Mouse (Mus musculus): ENCODE data around the gene Gpr83. TPM values are rescaled to one million over a fixed set of nuclear protein-coding genes. Genes with fewer than 3 reads are reported as not detected.

Gene Gpr83
- not detected in 2 replicates for total RNA-seq (2023)

DNA sequence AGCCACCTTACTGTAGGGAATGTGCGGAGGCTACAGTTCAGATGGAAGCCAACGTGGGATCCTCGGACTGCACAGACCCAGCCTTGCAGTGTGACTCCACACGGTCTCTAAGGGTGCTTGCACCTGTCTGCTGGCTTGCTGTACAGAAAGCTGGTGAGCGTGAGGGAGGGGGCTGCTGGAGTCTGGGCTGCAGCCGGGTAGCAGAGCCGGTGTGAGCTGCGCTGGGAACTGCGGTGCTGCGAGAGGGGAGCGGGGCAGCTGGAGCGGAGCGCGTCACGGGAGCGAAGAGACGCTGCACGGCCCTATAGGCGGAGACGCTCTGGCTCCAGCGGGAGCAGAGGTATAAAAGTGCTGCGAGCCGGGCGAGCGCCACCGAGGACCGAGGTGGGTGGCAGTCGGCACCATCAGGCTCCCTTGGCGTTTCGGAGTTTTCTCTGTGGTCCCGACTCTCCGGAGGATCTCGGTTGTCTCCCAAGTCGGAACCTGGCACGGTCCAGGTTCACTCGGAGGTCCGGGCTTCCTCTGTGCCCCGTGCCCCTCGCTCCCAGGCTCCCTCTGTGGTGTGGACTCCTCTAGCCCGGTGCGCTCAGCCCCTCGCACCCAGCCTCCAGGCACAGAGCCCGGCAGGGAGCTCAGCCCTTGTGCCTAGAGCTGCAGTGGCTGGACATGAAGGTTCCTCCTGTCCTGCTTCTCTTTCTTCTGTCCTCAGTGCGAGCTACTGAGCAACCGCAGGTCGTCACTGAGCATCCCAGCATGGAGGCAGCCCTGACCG lies at the start of gene Gpr83:
Gene Gpr83, plus strand, starts transcription at position 343 of the 772 bp plus-strand sequence.

DNA sequence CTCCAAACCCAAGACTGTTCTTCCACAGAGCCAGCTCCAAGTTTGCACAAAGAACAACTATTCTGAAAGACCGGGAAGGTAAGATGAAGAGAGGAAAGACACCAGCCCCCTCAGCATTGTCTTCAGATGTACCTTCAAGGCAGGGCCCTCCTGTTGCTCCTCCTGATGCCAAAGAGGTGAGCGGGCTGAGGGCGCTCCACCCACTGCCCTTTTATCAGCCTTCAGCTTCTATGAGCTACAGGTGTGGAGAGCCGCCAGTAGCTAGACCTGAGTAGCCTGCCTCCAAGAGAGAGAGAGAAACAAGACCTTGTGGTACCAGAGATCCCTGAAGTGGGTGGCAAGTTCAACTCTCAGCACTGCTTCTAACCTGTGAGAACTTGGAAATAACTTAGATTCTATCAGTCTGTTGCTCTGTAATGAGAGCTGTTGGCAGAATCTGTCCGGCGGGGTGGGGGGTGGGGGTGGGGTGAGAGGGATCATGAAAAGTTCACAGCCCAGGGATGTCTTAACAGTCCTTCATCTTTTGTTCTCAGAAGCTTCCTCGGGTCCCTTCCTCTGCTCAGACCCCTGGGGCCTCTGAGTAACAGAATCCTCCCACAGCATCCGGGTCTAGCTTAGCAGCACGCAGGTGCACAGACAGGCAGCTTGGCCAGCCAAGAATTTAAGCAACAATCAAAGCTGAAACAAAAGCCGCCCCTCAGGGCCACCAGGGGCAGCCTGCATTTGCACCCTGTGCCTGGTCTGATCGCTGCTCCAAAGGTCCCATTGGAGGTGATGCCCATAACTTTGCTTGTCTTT lies 43.8 kb downstream of the Gpr83 start, which contains the start of gene Izumo1r:
Gene Izumo1r, minus strand, starts transcription at position 369 of the 798 bp plus-strand sequence.

Other genes starting within 250 kb of the Gpr83 start
- gene Amotl1, start 215.2 kb upstream of the Gpr83 start, total RNA-seq (2023): 0.07 and 0.44 TPM in 2 replicates
- gene Piwil4, start 119.5 kb upstream of the Gpr83 start, total RNA-seq (2023): not detected in 2 replicates
- gene Fut4, start 107.8 kb upstream of the Gpr83 start, total RNA-seq (2023): 6.9 and 10.2 TPM in 2 replicates
- 2.9 and 3.8 TPM in 2 replicates for gene 1700012B09Rik, start 89.2 kb upstream of the Gpr83 start, total RNA-seq (2023)
- gene Mre11a, start 75.6 kb upstream of the Gpr83 start, total RNA-seq (2023): 16.2 and 17.5 TPM in 2 replicates
- 11.4 and 16.4 TPM in 2 replicates for gene Ankrd49, start 75.4 kb upstream of the Gpr83 start, total RNA-seq (2023)
- not detected in 2 replicates for gene Izumo1r, start 43.7 kb downstream of the Gpr83 start, total RNA-seq (2023)
- 7.1 and 7.9 TPM in 2 replicates for gene Panx1, start 185.3 kb downstream of the Gpr83 start, total RNA-seq (2023)

Measured in neutrophil, adult 65 days (primary cell).